Mouse (Mus musculus) CD4-positive, CD25-positive, alpha-beta regulatory T cell (primary cell): ENCODE measurements around the gene Kxd1. TPM values are rescaled to one million over a fixed set of nuclear protein-coding genes. Genes with fewer than 3 reads are reported as not detected.

Experiments used
- polyA plus RNA-seq: library from polyadenylated mRNA; unstranded; fragments of 100-300 nt; shearing (Covaris generic); gene quantifications from one replicate; pipeline ENCODE4 v1.2.1, GENCODE M21; 2017

Kxd1 gene
- 90.3 TPM for polyA plus RNA-seq

DNA sequence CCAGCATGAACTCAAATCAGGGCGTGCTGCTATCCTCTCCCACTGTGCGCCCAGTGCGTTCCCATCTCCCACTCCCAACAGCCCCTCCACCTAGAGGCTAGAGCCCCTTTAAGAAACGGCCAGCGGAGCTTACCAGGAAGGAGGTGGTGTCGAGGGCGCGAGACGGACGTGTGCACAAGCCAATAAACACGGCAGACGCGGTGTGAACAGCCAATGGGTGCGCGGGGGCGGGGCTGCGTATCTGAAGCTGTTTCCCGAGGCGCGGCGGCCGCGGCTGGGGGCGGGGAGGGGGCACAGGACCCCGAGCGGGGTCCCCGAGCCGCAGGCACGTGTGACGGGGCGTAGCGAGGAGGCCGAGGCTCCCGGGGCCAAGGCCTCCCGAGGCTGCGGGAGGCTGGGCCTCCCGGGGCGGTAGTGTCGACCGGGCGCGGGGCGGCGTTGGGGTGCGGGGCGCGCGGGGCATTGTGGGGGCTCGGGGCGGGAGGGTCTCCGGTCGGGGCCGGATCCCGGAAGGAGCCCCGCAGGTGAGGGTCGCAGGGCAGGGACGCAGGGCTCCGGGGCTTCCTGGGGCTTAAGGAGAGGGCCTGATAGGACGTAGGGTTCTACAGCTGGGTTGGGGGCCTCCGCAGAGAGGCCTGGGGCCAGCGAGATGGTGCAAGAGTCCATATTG is at the start of gene Kxd1, which contains the start of gene Fkbp8:
Gene Kxd1, minus strand, starts transcription at position 445 of the 670 bp plus-strand sequence.
Gene Fkbp8, plus strand, starts transcription at position 213 of the 670 bp plus-strand sequence.

DNA sequence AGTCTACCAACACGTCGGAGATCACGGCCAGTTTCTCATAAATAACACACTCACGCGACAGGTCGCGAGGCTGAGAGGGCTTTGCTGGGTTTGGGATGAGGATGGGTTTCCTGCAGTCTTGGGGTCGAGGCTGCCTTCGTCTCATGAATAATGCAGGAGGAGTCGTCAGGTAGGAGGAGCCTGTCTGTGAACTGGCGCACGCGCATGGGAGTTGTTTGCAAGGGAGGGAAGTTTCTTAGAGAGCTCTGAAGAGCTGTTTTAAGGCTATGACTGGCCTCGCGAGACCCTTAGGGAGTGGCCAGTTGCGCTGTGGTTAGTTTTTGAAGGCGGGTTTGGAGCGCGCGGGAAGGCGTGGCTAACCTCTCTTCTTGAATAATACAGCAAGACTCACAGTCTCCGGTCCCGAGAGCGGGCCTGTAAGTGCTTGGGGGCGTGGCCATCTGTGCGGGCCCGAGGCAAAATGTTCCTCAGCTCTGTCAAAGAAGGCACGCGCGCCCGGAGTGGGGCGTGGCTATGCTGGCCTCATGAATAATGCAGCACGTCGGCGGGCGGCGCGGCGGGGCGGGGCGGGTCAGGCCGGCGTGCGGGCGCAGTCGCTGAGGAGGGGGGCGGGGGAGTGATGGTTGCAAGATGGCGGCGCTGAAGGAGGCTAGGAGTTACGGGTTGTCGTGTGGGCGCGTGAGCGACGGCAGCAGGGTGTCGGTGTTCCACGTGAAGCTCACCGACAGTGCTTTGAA is 11.5 kb upstream of the Kxd1 start, which contains the start of gene Ell:
Gene Ell, plus strand, starts transcription at position 381 of the 737 bp plus-strand sequence.

DNA sequence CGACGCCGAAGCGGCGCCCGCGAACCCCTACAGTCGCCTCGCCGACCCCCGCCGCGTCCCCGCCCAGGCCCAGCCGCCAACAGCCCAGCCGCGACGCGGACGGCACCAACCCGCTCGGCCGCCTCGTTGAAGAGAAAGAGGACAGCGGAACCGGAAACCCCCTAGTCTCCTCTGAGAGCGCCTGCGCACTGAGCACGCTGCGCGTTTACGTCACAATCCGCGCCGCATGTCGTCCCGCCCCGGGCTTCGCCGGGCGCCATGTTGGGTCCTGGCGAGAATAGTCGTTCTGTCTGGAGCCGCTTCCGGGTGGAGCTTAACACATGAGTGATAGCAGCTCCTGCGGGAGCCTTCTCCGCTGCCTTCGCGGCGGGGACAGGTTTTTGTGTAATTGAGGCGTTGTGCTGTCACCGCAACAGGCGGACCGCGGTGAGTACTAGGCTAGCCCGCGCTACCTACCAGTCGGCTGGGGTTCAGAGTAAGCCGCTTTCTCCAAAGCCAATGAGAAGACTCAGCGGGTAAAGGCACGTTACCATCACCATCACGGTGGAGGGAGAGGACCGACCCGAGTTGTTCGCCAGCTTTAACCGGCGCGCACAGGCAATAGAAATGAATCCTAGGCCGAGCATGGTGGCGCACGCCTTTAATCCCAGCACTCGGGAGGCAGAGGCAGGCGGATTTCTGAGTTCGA is 17.4 kb downstream of the Kxd1 start, which contains the start of gene Uba52:
Gene Uba52, minus strand, starts transcription at position 574 of the 688 bp plus-strand sequence.

DNA sequence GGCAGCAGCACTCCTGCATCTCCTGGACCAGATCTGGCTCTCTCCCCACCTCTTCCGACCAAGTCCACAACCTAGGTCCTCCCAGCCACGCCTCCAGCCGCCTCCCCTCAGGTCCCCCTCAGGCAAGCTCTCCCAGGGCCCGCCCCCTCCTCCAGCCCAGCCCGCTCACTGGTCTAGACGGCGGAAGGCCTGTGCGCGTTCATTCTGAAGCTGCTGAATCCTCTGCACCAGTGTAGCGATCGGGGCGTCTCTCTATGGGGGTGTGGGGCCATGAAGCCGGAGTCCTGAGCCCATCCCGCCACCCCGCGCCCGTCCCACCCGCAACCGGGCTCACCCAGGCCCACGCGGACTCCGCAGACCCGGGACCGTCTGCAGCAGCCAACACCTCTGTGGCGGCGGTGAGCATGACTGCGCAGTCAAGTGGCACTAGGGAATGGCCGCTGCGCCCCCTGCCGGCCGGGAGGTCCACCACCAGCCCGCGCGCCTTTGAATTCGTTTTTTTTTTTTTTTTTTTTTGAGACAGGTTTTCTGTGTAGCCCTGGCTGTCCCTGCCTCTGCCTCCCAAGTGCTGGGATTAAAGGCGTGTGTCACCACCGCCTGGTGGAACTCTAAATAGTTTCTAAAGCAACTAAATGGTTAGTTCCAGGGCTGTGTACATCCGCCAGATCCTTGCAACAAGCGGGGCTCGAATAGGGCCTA is 21.3 kb downstream of the Kxd1 start, which contains the start of gene Rex1bd:
Gene Rex1bd, minus strand, starts transcription at position 425 of the 699 bp plus-strand sequence.

DNA sequence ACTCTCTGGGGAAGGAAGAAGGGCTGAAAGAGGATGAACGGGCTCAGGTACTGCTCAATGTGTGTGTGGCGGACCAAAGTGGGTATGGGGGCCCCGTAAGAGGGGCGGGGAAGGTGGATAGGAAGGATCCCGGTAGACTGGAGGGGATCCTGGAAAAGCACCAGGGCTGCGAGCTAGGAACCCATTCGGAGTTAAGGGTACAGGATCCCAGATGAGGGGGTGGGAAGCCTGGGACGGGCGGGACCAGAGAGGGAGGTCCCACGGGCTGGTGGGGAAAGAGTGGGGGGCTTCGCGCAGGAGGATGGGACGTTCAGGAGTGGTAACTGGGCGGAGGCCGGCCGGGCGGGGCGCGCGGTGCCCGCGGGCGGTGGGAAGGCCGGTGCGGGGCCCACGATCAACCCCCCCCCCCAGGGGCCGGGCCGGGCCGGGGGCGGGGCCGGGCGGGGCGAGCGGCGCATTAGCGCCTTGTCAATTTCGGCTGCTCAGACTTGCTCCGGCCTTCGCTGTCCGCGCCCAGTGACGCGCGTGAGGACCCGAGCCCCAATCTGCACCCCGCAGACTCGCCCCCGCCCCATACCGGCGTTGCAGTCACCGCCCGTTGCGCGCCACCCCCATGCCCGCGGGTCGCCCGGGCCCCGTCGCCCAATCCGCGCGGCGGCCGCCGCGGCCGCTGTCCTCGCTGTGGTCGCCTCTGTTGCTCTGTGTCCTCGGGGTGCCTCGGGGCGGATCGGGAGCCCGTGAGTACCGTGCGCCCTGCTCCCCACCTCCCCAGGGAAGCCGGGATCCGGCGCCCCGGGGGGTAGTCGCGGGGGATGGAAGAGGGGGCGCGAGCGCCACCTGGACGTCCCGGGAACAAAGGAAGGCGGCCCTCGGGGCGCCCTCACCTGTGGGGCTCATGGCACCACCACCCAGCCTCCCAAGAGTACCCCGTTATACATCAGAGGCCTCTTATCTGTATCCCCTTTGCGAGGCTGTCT is 34.8 kb downstream of the Kxd1 start, which contains the start of gene Crlf1:
Gene Crlf1, plus strand, starts transcription at position 495 of the 977 bp plus-strand sequence.

DNA sequence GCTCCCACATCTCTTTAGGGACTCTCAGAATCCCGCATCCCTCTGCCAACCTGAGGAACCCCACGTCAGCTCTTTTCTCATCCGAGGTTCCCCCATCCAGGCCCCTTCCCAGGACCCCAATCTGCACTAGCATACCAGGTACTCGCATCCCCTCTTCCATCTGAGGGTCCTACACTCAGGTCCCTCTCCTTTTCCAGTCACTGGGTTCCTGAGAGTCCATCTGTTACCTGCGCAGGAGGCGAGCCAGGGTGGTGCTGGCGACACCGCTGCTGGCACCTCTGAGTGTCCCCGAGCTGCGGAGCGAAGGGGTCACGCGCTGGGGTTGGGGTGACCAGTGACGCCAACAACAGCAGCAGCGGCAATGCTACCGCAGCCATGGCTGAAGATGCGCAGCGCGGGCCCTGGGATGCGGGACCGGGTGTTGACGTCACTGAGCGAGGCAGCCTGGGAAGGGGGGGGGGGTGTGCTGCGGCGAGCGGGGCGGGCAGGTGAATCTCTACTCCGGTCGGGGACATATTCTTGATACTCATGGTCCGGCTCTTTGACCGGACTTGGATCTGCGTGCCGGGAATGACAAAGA is 40.7 kb downstream of the Kxd1 start, which contains the start of gene Tmem59l:
Gene Tmem59l, minus strand, starts transcription at position 418 of the 580 bp plus-strand sequence.

DNA sequence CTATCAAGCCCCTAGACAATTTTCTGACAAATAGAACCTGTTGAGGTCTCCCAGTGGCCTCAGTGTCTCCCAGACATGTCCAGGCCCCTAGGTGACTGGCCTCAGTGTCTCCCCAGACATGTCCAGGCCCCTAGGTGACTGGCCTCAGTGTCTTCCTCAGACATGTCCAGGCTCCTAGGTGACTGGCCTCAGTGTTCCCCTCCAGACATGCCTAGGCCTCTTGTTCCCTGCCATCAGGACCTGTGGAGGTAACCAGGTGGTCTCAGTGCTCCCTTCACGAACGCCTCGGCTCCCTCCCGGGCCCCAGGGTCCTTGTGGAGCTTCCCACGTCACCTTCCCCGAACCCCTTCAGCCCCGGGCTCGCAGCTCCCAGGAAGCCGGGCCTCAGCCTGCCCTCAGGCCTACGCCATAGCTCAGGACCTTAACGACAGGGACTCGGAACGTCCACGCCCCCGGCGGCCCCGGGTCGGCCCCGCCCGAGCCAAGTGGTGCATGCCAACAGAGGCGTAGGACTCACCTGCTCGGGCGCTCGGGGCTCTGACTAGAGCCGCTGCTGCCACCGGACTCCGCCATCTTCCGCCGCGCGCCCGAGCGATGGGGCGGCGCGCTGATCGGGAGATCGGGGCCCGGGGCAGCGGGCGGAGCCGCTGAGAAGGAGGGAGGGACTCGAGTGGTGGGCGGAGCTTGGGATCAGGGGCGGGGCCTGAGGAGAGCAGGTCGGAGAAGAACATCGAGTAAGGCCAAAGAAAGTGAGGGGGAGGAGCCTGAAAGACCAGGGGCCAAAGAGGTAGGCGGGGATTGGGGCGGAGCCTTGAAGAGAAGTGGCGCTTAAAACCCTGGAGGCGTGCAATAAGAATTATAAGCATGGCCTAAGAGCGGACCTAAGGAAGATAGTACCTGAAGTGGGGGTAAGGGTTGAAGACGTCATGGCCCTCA is 51.2 kb downstream of the Kxd1 start, which contains the start of gene Klhl26:
Gene Klhl26, minus strand, starts transcription at position 636 of the 936 bp plus-strand sequence.

Other genes starting within 250 kb of the Kxd1 start
- 6.7 TPM for gene Homer3, start 245.1 kb downstream of the Kxd1 start, polyA plus RNA-seq
- 56.7 TPM for gene Ddx49, start 225.5 kb downstream of the Kxd1 start, polyA plus RNA-seq
- gene Cope, start 225.4 kb downstream of the Kxd1 start, polyA plus RNA-seq, result 351 TPM
- not detected for gene Cers1, start 212.2 kb downstream of the Kxd1 start, polyA plus RNA-seq
- gene Gdf1, start 198.1 kb downstream of the Kxd1 start, polyA plus RNA-seq, result 0.57 TPM
- gene Upf1, start 174.7 kb downstream of the Kxd1 start, polyA plus RNA-seq, result 90.9 TPM
- gene Comp, start 154.4 kb downstream of the Kxd1 start, polyA plus RNA-seq, result 2.5 TPM
- 16.7 TPM for gene Crtc1, start 88.4 kb downstream of the Kxd1 start, polyA plus RNA-seq
- 19.3 TPM for gene Klhl26, start 51.0 kb downstream of the Kxd1 start, polyA plus RNA-seq
- not detected for gene Tmem59l, start 40.6 kb downstream of the Kxd1 start, polyA plus RNA-seq
- not detected for gene Crlf1, start 34.8 kb downstream of the Kxd1 start, polyA plus RNA-seq
- 108 TPM for gene Rex1bd, start 21.2 kb downstream of the Kxd1 start, polyA plus RNA-seq
- 975 TPM for gene Uba52, start 17.2 kb downstream of the Kxd1 start, polyA plus RNA-seq
- gene Fkbp8, start 232 bp downstream of the Kxd1 start, polyA plus RNA-seq, result 422 TPM
- 39.6 TPM for gene Ell, start 11.5 kb upstream of the Kxd1 start, polyA plus RNA-seq
- 95.3 TPM for gene Isyna1, start 66.4 kb upstream of the Kxd1 start, polyA plus RNA-seq
- 141 TPM for gene Ssbp4, start 80.9 kb upstream of the Kxd1 start, polyA plus RNA-seq
- gene Lrrc25, start 88.2 kb upstream of the Kxd1 start, polyA plus RNA-seq, result 0.24 TPM
- gene Gdf15, start 104.5 kb upstream of the Kxd1 start, polyA plus RNA-seq, result not detected
- gene Pgpep1, start 132.4 kb upstream of the Kxd1 start, polyA plus RNA-seq, result 5.5 TPM
- gene Lsm4, start 145.3 kb upstream of the Kxd1 start, polyA plus RNA-seq, result 379 TPM
- 866 TPM for gene Jund, start 171.0 kb upstream of the Kxd1 start, polyA plus RNA-seq
- gene Iqcn, start 175.5 kb upstream of the Kxd1 start, polyA plus RNA-seq, result 0.16 TPM
- not detected for gene Gm3336, start 190.6 kb upstream of the Kxd1 start, polyA plus RNA-seq
- gene Pde4c, start 195.8 kb upstream of the Kxd1 start, polyA plus RNA-seq, result 0.98 TPM
- 13.2 TPM for gene Rab3a, start 226.7 kb upstream of the Kxd1 start, polyA plus RNA-seq
- 71.6 TPM for gene Mpv17l2, start 233.0 kb upstream of the Kxd1 start, polyA plus RNA-seq
- gene Pik3r2, start 248.8 kb upstream of the Kxd1 start, polyA plus RNA-seq, result 32.8 TPM